8 mouse cellular contexts compared by ENCODE assay signal in the genomic region with DNA sequence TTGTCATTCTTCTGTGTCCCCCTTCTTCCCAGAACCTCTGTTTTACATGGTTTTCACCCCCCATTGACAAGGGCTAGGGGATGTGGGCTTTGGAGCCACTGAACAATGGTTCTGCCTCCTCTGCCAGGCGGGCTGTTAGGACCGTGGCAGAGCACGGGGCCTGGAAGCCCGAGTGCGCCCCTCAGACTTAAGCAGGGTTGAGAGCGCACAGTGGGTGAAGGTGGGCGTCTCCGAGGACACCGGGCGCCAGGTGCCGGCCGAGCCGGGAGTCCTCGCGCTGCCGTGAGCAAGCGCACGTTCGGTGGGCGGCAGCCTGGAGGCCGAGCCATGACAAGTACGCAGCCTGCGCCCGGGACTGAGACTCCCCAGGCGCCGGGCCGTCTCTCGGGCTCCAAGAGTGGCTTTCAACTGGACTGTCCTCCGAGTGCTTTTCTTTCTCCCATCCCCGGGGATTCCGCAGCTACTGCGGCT. TPM values are rescaled to one million over a fixed set of nuclear protein-coding genes. Genes with fewer than 3 reads are reported as not detected.
A peak's percentile ranks its signal among the peaks of the same experiment; 100 is the strongest.
DNase-seq lines count a peak whose midpoint lies in the region; ATAC-seq and TF ChIP-seq lines count a peak whose summit lies in the region.

No protein-coding gene starts in this region.

- 0% methylated on average over 32 of the region's 32 CpGs for WGBS in heart, embryonic 10.5 days
- WGBS in kidney, embryonic 16.5 days, result under 1% methylated on average over 32 of the region's 32 CpGs
- under 1% methylated on average over 32 of the region's 32 CpGs for WGBS in lung, adult 2 months

- no peak for TF ChIP-seq CTCF in lung, adult 2 months (IDR thresholded peaks at IDR 0.05; ENCODE audit: insufficient read depth, low read length)

- peak overlapping the region; percentile 91 for H3K27ac ChIP-seq in heart, embryonic 10.5 days
- peak overlapping the region; percentile 89 for H3K27ac ChIP-seq in kidney, embryonic 16.5 days (ENCODE audit: low read length)

- TF ChIP-seq POLR2A in lung, adult 2 months (IDR thresholded peaks at IDR 0.05; ENCODE audit: borderline replicate concordance, extremely low read depth, low read depth, low read length), result no peak

- H3K36me3 ChIP-seq in heart, embryonic 10.5 days, result no peaks in the 10 kb centered on the region
- H3K36me3 ChIP-seq in kidney, embryonic 16.5 days (ENCODE audit: insufficient read depth, low read length), result no peaks in the 10 kb centered on the region

- peak overlapping the region; percentile 86 for H3K4me3 ChIP-seq in heart, embryonic 10.5 days
- peak overlapping the region; percentile 74 for H3K4me3 ChIP-seq in kidney, embryonic 16.5 days (ENCODE audit: low read length)
- peak overlapping the region; percentile 67 for H3K4me3 ChIP-seq in lung, adult 2 months (replicated peaks; ENCODE audit: extremely low read depth, low read depth, low read length)

- ATAC-seq in kidney, embryonic 16.5 days (ENCODE audit: low FRiP score, low TSS enrichment), result peak; percentile 14

- H3K27me3 ChIP-seq in heart, embryonic 10.5 days (ENCODE audit: insufficient read depth, poor library complexity, severe bottlenecking), result peaks cover 30% of the 10 kb centered on the region
- H3K27me3 ChIP-seq in kidney, embryonic 16.5 days (ENCODE audit: insufficient read depth, low read length), result peaks cover 3% of the 10 kb centered on the region; the same call in 1 of the 2 replicates

- DNase-seq in ovary, postnatal 10 days (ENCODE audit: low spot score), result peak; percentile 30
- no peak for DNase-seq in ovary, adult 18-20 months (ENCODE audit: low spot score)
- DNase-seq in embryo, embryonic 10 days (ENCODE audit: low spot score), result peak; percentile 51
- no peak for DNase-seq in heart, embryonic 10.5 days (ENCODE audit: low spot score)
- peak; percentile 52 for DNase-seq in lung, adult 2 months
- DNase-seq in right cerebral cortex, adult 2 months (ENCODE audit: low spot score in 2 of 2), result peak; percentile 35 to 61
- no peak for DNase-seq in adipocyte (ENCODE audit: low spot score)

- no peaks in the 10 kb centered on the region for H3K9me3 ChIP-seq in heart, embryonic 10.5 days
- no peaks in the 10 kb centered on the region for H3K9me3 ChIP-seq in kidney, embryonic 16.5 days (ENCODE audit: low read length)

- peak overlapping the region; percentile 89 for H3K4me2 ChIP-seq in kidney, embryonic 16.5 days (replicated peaks; ENCODE audit: low read depth, low read length)

- H3K9ac ChIP-seq in kidney, embryonic 16.5 days (replicated peaks; ENCODE audit: low read length), result peak overlapping the region; percentile 83

- H3K4me1 ChIP-seq in heart, embryonic 10.5 days, result peaks cover 13% of the 10 kb centered on the region; the same call in 1 of the 2 replicates
- H3K4me1 ChIP-seq in kidney, embryonic 16.5 days (ENCODE audit: insufficient read depth, low read length), result peaks cover 26% of the 10 kb centered on the region
- H3K4me1 ChIP-seq in lung, adult 2 months (ENCODE audit: control insufficient read depth, insufficient read depth, low read length), result no peaks in the 10 kb centered on the region

RNA-seq across cellular contexts. Expression of a gene that starts 1.7 kb away (rescaled TPM):
- 8.9 and 11.6 TPM in 2 replicates for polyA plus RNA-seq in heart, embryonic 10.5 days (2016; fragmentation: Nextera tagmentation; extraction: Ambion mirVana)
- 37.9 and 40.0 TPM in 2 replicates for polyA plus RNA-seq in kidney, embryonic 16.5 days (2015; fragmentation: Nextera tagmentation; extraction: Ambion mirVana)
- polyA plus RNA-seq in lung, adult 2 months (2012; rRNA removed), result 23.2 and 31.2 TPM in 2 replicates

Comparison
In these comparisons a context has a peak if more than half of its experiments do, and no peak if none do; other contexts are left out.
1. DNase-seq: peak in ovary, postnatal 10 days (single experiment), embryo, embryonic 10 days (single experiment), lung, adult 2 months (single experiment) and right cerebral cortex, adult 2 months (2 of 2); none in ovary, adult 18-20 months (single experiment), heart, embryonic 10.5 days (single experiment) and adipocyte (single experiment).
2. Peak in every context shown above with its lines, with median percentiles within 50 percentile points of each other: H3K4me3 ChIP-seq.